Mouse (Mus musculus) kidney, postnatal 0 days (tissue): ENCODE data around the gene Stxbp2. TPM values are rescaled to one million over a fixed set of nuclear protein-coding genes. Genes with fewer than 3 reads are reported as not detected.

Source experiments
- ATAC-seq: fragments of 200-750 bp; cut with Nextera tagmentation; replicated peaks from 2 replicates; pipeline ENCODE4 v1.8.0; 2017; ENCODE audit warnings: low read depth, moderate number of reproducible peaks, moderate TSS enrichment, moderate library complexity; ENCODE audit not compliant: low FRiP score
- DNase-seq: peaks from one replicate; pipeline ENCODE4 v3.0.0-alpha.2; 2016; ENCODE audit warnings: low spot score
- H3K27ac ChIP-seq: fragments of 300-500 bp; sonication (generic); 2 replicates; pipeline ENCODE4 v1.5.1; 2014; ENCODE audit warnings: mild to moderate bottlenecking
- H3K27me3 ChIP-seq: fragments of 300-500 bp; sonication (generic); 2 replicates; pipeline ENCODE4 v1.6.1; 2014; ENCODE audit warnings: low read length, mixed read lengths; ENCODE audit not compliant: insufficient read depth
- H3K36me3 ChIP-seq: fragments of 300-500 bp; sonication (generic); 2 replicates; pipeline ENCODE4 v1.6.1; 2014; ENCODE audit warnings: low read length, mixed read lengths; ENCODE audit not compliant: insufficient read depth
- H3K4me1 ChIP-seq: fragments of 300-500 bp; sonication (generic); replicated peaks from 2 replicates; pipeline ENCODE4 v1.6.1; 2014; ENCODE audit warnings: antibody characterized with exemption, low read length, mixed read lengths; ENCODE audit not compliant: insufficient read depth
- H3K4me2 ChIP-seq: fragments of 300-500 bp; sonication (generic); 2 replicates; pipeline ENCODE4 v1.6.1; 2014; ENCODE audit warnings: mild to moderate bottlenecking, low read length, moderate library complexity, mixed read lengths
- H3K4me3 ChIP-seq: fragments of 300-500 bp; sonication (generic); replicated peaks from 2 replicates; pipeline ENCODE4 v1.5.1; 2014; ENCODE audit warnings: low read depth, low read length
- H3K9ac ChIP-seq: fragments of 300-500 bp; sonication (generic); 2 replicates; pipeline ENCODE4 v1.6.1; 2014; ENCODE audit warnings: low read depth, low read length
- H3K9me3 ChIP-seq: fragments of 300-500 bp; sonication (generic); replicated peaks from 2 replicates; pipeline ENCODE4 v1.6.1; 2016; ENCODE audit warnings: low read length, inconsistent platforms, mixed read lengths
- CTCF ChIP-seq: IDR thresholded peaks from 2 replicates; pipeline ENCODE4 v1.5.1; 2016; ENCODE audit warnings: antibody characterized with exemption, low read depth, mild to moderate bottlenecking, moderate library complexity
- WGBS: fragments of 180-500 bp; shearing (Covaris S2); extraction: QIAGEN DNeasy Blood & Tissue Kit; methylation state at CpG from one replicate; pipeline ENCODE4 v1.1.7; 2014; 5-methylcytosine and 5-hydroxymethylcytosine counted together
- polyA plus RNA-seq: library from polyadenylated mRNA; unstranded; fragments of >200 nt; fragmentation: Nextera tagmentation; extraction: Ambion mirVana; gene quantifications from 2 replicates; pipeline ENCODE4 v1.2.1, GENCODE M21; 2015

The Stxbp2 gene
- polyA plus RNA-seq, 1 experiment from 2014 or later, result 88.6 TPM

DNA sequence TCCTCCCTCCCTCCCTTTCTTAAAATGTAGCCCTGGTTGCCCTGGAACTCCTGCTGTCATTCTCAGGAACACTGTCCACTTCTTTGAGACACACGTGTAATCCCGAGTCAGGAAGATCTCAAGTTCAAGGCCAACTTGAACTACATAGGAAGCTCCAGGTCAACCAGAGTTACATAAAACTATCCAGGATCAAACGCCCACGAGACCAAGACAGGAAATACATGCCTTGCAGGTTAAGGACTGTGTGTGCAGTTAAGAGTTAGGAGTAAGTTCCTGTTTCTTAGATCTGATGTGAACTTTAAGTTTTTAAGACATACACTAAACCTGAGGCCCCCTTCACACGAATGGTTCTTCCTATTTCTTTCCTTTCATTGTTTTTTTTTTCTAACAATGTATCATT lies 3.8 kb upstream of the Stxbp2 start:
- WGBS, result 55% methylated on average over 5 of the region's 5 CpGs
- no peak for TF ChIP-seq CTCF
- H3K27ac ChIP-seq, result no peak overlapping the region
- H3K9me3 ChIP-seq, result no peaks in the 10 kb centered on the region
- H3K9ac ChIP-seq, result no peak overlapping the region
- no peak overlapping the region for H3K4me3 ChIP-seq
- 0 out of 2 replicates have a peak, but pooled peaks cover 3% of the 10 kb centered on the region for H3K27me3 ChIP-seq
- H3K4me2 ChIP-seq, result no peak overlapping the region
- DNase-seq (no peak), ATAC-seq (no peak)
- H3K4me1 ChIP-seq, result no peaks in the 10 kb centered on the region
- H3K36me3 ChIP-seq, result no peaks in the 10 kb centered on the region

DNA sequence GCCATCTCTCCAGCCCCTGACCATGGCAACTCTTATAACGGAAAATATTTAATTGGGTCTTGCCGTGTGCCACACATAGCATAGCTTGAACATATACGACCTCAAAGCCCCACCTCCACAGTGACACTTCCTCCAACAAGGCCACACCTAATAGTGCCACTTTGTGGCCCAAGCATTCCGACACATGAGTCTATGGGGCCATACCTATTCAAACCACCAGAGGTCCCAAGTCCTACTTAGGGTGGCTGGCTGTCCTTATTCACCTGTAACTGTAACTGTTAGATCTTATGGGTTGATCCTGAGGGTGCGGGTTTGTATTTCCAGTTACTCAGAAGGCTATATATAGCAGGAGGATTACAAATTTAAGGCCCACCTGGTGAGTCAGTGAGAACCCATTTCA lies 2.7 kb upstream of the Stxbp2 start:
- H3K4me1 ChIP-seq, result no peaks in the 10 kb centered on the region
- no peak overlapping the region for H3K9ac ChIP-seq
- DNase-seq, result peak; percentile 59

DNA sequence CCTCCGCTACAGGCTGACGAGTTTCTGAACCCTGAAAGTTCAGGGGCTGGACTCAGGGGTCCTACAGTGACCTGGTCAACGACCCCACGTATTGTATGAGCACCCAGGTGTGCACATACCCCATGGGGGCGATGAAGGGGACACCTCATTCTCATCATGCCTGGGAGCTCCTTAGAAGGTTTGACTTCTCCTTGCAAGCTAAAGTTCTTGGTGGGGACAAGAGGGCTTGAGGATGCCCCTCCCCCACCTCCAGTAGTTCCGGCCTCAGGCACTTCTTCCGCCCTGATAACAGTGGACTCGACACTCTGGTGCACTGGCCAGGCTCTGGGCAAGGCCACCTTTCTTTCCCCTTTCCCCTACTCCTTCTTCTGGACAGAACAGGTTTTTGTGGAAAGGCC lies 722 bp downstream of the Stxbp2 start:
- Histone ChIP-seq H3K36me3 (0 out of 2 replicates have a peak, but pooled peaks cover 3% of the 10 kb centered on the region), H3K9me3 (no peaks in the 10 kb centered on the region), H3K9ac (peak overlapping the region; percentile 71), H3K4me3 (peak overlapping the region; percentile 63), H3K27me3 (0 out of 2 replicates have a peak, but pooled peaks cover 3% of the 10 kb centered on the region), H3K27ac (peak overlapping the region; percentile 8; the same call in 1 of the 2 replicates), H3K4me1 (no peaks in the 10 kb centered on the region), H3K4me2 (peak overlapping the region; percentile 74)
- peak; percentile 13 for DNase-seq
- peak; percentile 37 for ATAC-seq
- 14% methylated on average over 8 of the region's 8 CpGs for WGBS
- no peak for TF ChIP-seq CTCF

More for the DNA sequence above, 2.7 kb upstream of the Stxbp2 start:
- Histone ChIP-seq H3K9me3 (no peaks in the 10 kb centered on the region), H3K4me3 (no peak overlapping the region), H3K27ac (no peak overlapping the region), H3K36me3 (no peaks in the 10 kb centered on the region), H3K27me3 (0 out of 2 replicates have a peak, but pooled peaks cover 3% of the 10 kb centered on the region), H3K4me2 (no peak overlapping the region)
- WGBS, result 26% methylated on average over 5 of the region's 5 CpGs
- TF ChIP-seq CTCF, result peak; percentile 74
- 0 out of 2 replicates have a peak, but pooled peaks have one; percentile 37 for ATAC-seq

DNA sequence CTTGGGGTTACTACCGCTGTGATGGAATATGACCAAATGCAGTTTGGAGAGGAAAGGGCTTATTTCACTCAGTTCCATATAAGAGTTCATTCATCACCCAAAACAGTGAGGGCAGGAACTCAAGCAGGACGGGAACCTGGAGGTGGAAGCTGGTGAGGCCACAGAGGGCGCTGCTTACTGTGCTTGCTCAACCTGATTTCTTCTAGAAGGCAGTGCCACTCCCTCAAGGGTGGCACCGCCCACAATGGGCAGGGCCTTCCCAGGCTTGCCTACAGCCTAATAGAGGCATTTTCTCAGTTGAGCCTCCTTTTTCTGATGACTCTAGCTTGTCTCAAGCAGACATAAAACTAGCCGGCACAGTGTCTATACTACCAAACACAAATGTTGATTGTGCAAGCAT lies 15.0 kb downstream of the Stxbp2 start:
- Histone ChIP-seq H3K27ac (no peak overlapping the region), H3K4me1 (no peaks in the 10 kb centered on the region), H3K9me3 (no peaks in the 10 kb centered on the region), H3K27me3 (no peaks in the 10 kb centered on the region), H3K4me3 (no peak overlapping the region), H3K36me3 (no peaks in the 10 kb centered on the region), H3K4me2 (no peak overlapping the region), H3K9ac (no peak overlapping the region)
- ATAC-seq (peak; percentile 40; the same call in 1 of the 2 replicates), DNase-seq (peak; percentile 33)
- TF ChIP-seq CTCF, result peak; percentile 52
- 29% methylated on average over 5 of the region's 5 CpGs for WGBS

GRCm38 (mm10) chr8:3646824-3647531 lies 16.2 kb downstream of the Stxbp2 start:
- Histone ChIP-seq H3K4me1 (no peaks in the 10 kb centered on the region), H3K9me3 (no peaks in the 10 kb centered on the region), H3K36me3 (no peaks in the 10 kb centered on the region), H3K27me3 (no peaks in the 10 kb centered on the region), H3K27ac (no peak overlapping the region), H3K4me2 (no peak overlapping the region), H3K9ac (no peak overlapping the region), H3K4me3 (no peak overlapping the region)
- TF ChIP-seq CTCF, result no peak
- ATAC-seq (0 out of 2 replicates have a peak, but pooled peaks have one; percentile 11), DNase-seq (no peak)
- 83% methylated on average over 6 of the region's 6 CpGs for WGBS

DNA sequence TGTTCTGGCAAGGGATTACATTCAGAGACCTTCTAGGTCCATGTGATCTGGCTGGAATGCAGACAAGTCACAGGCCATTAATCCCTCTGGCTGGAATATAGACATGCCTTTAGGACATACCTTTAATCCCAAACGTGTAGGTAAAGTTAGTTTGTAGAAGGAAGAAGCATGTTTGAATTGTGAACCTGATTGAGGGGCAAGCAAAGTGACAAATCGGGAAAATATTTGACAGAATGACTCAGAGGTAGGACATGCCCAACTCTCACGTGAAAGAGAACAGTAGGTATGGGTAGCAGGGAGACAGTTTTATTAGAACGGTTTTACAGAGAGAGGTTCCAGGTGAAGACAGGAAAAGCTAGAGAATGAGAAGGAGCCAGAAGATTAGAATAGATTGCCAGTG lies 16.8 kb downstream of the Stxbp2 start:
- 54% methylated on average over 4 of the region's 4 CpGs for WGBS
- no peak overlapping the region for H3K4me2 ChIP-seq
- DNase-seq, result peak; percentile 18
- ATAC-seq, result 0 out of 2 replicates have a peak, but pooled peaks have one; percentile 49
- H3K9ac ChIP-seq, result no peak overlapping the region
- no peaks in the 10 kb centered on the region for H3K4me1 ChIP-seq
- H3K36me3 ChIP-seq, result no peaks in the 10 kb centered on the region
- no peaks in the 10 kb centered on the region for H3K9me3 ChIP-seq
- H3K27ac ChIP-seq, result no peak overlapping the region
- TF ChIP-seq CTCF, result no peak
- H3K27me3 ChIP-seq, result no peaks in the 10 kb centered on the region
- no peak overlapping the region for H3K4me3 ChIP-seq
